Mouse (Mus musculus): ENCODE results near the gene Tacc3.

DNA sequence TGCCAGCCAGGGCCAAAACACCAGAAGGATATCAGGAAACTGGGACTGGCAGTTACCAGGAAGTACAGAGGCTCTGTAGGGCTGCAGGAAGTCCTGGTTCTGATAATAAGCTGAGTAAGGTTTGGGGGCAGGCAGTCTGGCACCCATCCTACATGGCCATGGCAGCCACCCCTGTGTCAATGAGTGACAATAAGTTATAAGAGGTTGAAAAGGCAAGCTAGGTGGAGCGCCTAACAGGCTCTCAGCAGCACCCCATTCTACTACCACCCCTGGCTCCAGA, 48.4 kb downstream of the Tacc3 start:
- TF ChIP-seq CTCF (IDR thresholded peaks at IDR 0.05; ENCODE audit: low read depth), result no peak
- no peak for TF ChIP-seq EP300 (IDR thresholded peaks at IDR 0.05; ENCODE audit: low read depth)

Data from liver, postnatal 0 days (tissue).